Mouse (Mus musculus) G1E (cell line): Measurements from ENCODE around the gene Fbxl20.

Experiments used
- CTCF ChIP-seq: IDR thresholded peaks from 2 replicates; pipeline ENCODE4 v1.5.1; 2012; ENCODE audit warnings: low read depth, low read length, inconsistent platforms, mixed read lengths
- GATA1 ChIP-seq: IDR thresholded peaks from 2 replicates; pipeline ENCODE4 v1.6.1; 2012; ENCODE audit warnings: borderline replicate concordance, low read length, inconsistent platforms, mixed read lengths
- POLR2AphosphoS5 ChIP-seq: IDR thresholded peaks from 2 replicates; pipeline ENCODE4 v1.6.1; 2012; ENCODE audit warnings: low read depth, low read length, inconsistent platforms; ENCODE audit not compliant: insufficient replicate concordance

DNA sequence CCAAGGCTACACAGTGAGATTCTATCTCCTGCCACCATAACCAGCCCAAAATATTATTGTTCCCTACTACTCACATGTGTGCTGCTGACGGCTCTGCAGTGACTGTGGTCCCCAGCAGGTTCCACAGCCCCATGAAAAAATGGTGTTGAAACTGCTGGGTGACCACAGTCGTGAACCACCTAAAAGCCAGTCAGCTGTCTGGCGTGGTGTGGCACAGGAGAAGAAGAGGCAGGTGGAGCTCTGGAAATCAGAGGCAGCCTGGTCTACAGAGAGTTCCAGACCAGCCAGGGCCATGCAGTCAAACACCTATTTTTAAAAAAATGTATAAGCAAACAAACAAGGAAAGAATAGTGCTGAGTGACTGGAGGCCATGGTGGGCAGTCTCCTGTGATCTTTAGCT lies 88.8 kb downstream of the Fbxl20 start:
- no peak for TF ChIP-seq CTCF
- TF ChIP-seq GATA1, result no peak
- TF ChIP-seq POLR2AphosphoS5, result no peak
